Mouse (Mus musculus) urinary bladder, postnatal 10 days (tissue): ENCODE measurements around the gene Lgmn.

ENCODE experiments used
- DNase-seq: peaks from one replicate; pipeline ENCODE4 v3.0.0; 2022; ENCODE audit warnings: low spot score

Lgmn gene

DNA sequence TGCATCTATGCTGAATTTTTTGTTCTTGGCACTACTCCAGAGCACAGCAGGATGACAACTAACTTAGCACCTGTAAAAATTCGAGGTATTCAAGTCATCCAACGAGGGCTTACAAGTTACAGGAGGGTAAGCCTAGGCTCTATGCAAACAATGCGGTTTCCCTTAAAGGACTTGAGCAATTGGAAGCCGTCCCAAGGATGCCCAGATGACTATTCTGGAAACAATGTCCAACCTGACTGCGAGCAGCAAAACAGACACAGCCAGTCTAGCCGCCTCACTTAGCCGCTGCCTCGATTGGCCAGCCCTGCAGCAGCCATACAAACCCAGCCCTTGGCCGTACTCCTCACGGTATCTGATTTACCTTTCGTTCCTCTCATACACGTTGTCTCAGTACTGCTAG lies 7.4 kb downstream of the Lgmn start:
- no peak for DNase-seq

- no peak for DNase-seq
Measured at GRCm38 (mm10) chr12:102430228-102430627, 9.4 kb downstream of the Lgmn start.

- no peak for DNase-seq
Measured at GRCm38 (mm10) chr12:102429656-102430055, 10.0 kb downstream of the Lgmn start.

- DNase-seq, result no peak
Measured at GRCm38 (mm10) chr12:102426285-102426684, 13.3 kb downstream of the Lgmn start.

DNA sequence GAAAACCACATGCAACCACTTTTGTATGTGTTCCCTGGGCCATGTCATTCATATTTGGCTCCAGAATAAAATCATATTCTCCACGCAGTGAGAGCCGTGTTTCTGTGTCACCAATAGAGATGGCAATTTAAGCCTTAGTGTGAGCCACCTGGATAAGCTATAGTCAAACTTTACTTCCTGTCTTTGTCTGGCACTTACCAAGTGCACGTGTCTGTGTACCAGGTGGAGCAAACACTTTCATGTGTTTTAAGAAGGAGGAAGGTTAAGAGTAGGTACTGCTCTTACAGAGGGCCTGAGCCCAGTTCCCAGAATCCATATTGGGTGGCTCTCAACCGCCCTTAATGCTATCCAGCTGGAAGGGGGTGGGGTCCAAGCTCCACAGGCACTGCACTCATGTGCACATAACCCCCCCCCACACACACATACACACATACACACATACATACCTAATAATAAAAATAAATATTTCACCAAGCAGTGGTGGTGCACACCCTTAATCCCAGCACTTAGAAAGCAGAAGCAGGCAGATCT lies 14.5 kb downstream of the Lgmn start:
- DNase-seq, result no peak

DNA sequence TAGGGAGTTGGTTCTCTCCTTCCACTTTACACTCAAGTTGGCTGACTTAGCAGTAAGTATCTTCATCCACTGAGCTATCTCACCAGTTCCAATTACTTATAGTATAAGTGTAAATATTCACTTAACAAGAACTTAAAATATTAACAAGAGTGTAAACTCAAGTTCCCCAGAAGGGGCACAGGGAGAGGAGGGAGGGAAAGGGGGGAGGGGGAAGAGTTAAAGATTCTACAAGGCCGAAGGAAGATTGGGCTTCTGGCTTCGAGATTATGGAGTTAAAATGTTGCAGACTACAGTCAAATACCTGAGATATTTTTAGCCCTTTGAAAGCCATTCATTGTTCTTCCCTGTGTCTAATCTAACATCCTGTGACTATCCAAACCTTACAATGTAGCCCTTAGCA lies 15.2 kb downstream of the Lgmn start:
- DNase-seq, result no peak

- no peak for DNase-seq
Measured at GRCm38 (mm10) chr12:102423625-102424024, 16.0 kb downstream of the Lgmn start.

GRCm38 (mm10) chr12:102422623-102423320 lies 16.8 kb downstream of the Lgmn start:
- DNase-seq, result no peak

- DNase-seq, result no peak
Measured at GRCm38 (mm10) chr12:102422065-102422464, 17.5 kb downstream of the Lgmn start.

DNA sequence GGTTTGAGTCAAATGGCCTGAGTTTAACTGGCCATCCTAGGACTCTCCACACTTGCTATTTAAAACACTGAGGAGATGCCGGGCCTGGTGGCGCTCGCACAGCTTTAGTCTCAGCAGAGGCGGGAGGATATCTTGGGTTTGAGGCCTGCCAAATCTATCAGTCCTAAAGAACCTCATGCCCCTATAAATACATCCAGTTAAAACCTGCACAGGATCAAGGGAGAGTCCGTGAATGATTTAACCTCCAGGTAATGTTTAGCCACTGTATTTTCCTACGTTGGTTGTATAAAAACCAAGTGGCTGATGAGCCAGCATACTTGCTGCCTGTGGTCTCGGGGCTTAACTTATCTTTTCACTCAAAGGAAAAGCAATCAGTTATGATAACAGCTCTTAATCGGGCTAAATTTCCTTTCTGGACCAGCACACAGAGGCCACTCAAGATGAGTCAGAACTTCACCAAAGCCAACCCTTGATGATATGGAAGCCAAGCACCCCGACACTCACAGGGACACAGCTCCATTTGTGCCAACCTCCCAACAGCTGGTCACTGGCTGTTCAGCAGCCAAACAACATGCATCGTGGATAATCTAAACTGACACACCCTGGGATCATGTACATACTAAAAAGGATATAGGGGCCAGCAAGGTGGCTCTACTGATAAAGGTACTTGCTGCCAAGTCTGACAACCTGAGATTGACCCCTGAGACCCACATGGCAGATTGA lies 19.3 kb downstream of the Lgmn start:
- DNase-seq, result no peak

GRCm38 (mm10) chr12:102419544-102419943 lies 20.1 kb downstream of the Lgmn start:
- no peak for DNase-seq

GRCm38 (mm10) chr12:102417701-102418100 lies 21.9 kb downstream of the Lgmn start:
- no peak for DNase-seq

DNA sequence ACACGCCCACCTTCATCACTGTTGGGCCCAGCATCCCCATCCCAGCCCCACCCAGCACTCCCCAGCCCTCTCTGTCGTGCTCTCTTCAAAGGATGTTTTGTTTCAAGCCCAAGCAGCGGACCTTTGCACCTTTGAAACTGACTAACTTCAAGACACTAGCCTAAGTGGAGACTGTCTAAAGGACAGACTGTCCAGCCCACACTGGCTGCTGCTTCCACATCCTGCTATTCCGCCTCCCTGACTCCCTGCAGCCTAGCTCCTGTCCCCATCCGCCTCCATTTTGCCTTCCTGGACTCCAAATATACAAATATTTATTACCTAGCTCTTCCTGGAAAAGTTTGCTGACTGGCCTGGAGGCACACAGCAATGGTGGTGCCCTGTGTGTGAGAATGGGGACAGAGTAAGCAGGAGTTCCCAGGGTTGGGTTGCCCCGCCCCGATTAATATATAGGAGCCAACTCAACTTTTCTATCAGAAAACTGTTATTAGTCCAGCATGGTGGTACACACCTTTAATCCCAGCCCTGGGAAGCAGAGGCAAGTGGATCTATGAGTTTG lies 22.6 kb downstream of the Lgmn start:
- DNase-seq, result no peak

DNA sequence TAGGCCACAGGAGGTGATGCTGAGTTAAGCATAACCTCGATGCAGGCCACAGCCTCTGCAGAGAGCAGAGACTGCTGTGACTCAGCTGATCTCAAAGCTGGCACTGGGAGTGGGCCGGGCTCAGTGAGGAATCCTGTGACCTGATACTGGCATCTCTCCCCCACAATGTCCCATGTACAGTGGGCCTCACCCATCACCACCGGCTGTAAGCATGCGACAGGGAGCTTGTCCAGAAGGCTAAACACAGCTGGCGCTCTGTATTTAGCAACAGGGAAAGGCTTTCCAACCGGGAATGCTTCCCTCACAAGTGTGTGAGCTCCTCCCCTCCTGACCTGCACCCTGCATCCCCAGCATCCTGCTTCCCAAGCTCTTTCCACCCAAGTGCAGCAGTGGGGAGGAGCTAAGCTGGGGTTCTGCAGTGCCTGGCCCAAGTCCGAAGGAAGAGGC lies 23.2 kb downstream of the Lgmn start:
- no peak for DNase-seq

GRCm38 (mm10) chr12:102414686-102415085 lies 24.9 kb downstream of the Lgmn start:
- DNase-seq, result no peak

GRCm38 (mm10) chr12:102413171-102413570 lies 26.4 kb downstream of the Lgmn start:
- DNase-seq, result no peak

GRCm38 (mm10) chr12:102398588-102398987 lies 41.0 kb downstream of the Lgmn start:
- no peak for DNase-seq

DNA sequence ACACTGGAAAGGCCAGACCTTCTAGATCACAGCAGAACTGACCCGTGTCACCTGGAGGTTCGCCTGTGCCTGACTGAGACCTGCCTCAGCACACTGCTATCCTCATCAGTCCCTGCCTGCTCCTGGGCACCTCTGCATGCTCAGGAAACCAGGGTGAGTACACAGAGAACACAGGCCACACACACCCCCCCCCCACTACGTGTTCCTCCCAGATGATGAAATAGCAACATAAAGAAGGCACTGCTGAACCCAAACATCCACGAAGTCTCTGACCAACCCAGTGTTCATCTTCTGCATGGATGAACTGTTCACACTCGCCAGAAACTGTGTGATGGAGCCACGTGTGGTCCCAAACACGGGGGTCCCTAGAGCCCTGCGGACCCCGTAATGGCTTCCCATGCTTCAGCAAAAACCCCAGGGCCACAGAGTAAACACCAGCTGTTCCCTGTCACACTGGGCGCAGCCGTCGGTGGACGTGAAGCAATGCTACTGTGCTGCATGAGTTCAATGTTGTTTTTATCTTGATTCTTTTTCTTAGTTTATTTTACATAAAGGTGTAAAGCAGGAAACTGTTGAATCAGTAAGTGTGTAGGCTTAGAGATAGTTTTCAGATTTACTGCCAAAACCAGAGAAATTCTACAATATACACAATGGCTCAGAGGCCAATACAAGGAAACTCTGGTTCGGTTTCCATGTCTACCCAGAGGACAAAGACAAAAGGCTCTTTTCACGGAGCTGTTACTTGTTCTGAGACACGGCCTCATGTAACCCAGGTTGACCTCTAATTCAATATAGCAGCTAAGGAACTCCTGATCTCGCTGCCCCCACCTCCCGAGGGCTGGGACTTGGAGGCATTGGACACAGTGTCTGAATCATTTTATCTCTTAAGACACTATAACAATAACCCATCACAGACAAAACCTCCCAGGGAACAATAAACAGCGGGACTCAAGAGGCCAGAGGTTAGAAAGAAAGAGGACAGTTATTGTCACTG lies 43.3 kb downstream of the Lgmn start:
- DNase-seq, result no peak

DNA sequence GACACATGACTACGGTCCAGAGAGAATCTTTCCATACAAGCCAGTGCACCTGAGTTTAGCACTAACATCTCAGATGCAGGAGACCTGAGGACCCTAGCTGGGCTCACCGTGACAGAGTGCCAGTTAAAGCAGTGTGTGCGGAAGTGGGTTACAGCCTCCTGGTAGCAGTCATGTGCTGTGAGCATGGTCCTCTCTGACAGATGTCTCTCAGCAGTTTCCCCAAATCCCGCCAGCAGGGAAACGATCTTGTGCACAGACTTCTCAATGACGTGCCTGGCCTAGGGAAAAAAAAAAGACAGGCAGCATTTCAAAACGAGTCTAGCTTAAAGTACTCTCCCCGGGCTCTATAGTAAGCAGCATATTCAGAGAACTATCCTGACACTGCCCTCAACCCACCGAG lies 44.1 kb downstream of the Lgmn start:
- no peak for DNase-seq

- no peak for DNase-seq
Measured at GRCm38 (mm10) chr12:102394496-102394895, 45.1 kb downstream of the Lgmn start.

DNA sequence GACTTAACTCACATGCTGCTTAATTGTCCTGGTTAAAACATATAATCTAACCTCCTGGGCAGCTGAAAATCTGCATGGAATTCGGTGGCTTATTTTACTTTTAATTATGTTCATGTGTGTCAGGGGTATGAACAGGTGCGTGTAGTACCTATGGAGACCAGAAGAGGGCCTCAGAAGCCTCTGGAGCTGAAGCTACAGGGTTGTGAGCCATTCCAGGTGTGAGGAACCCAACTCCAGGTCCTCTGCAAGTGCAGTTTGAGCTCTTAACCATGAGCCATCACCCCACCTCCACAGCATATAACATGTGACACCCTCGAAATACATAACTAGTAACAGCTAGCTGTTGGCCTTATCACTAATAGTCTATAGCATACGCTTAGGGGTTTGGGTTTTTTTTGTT lies 47.6 kb downstream of the Lgmn start:
- no peak for DNase-seq

DNA sequence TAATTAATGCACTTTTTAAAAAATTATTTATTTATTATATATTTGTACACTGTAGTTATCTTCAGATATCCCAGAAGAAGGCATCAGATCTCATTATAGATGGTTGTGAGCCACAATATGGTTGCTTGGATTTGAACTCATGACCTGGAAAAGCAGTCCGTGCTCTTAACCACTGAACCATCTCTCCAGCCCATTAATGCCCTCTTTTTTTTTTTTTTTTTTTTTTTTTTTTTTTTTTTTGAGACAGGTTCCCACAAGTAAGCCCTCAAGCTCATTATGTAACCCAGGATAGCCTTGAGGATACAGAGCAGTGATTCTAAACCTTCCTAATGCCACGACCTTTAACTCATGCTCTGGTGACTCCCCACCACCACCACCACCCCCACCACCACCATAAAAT lies 48.5 kb downstream of the Lgmn start:
- DNase-seq, result no peak
